Mouse (Mus musculus) right cerebral cortex, postnatal 10 days (tissue): ENCODE measurements around the gene Mtor.

Source experiments
- DNase-seq, 2 experiments: peaks; one replicate each; pipeline ENCODE4 v3.0.0; 2021; ENCODE audit warnings: low spot score in 2 of 2

The Mtor gene

GRCm38 (mm10) chr4:148593996-148594395 lies 145.6 kb downstream of the Mtor start:
- DNase-seq = no peak

GRCm38 (mm10) chr4:148595916-148596315 lies 147.5 kb downstream of the Mtor start:
- no peak for DNase-seq

DNA sequence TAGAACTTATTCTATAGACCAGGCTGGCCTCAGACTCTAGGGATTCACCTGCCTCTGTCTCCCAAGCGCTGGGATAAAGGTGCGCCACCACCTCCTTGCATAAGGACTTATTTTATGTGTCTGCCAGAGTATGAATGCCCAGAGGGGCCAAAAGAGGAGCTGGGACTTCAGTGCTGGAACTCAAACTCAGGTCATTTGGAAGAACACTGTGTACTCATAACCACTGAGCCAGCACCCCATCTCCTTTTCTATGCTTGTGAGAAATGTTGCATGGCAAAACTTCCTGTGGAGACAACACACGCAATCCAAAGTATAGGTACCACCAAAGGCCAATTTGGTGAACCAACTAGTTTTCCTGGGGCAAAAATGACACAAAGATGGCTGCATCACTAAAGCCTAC lies 148.3 kb downstream of the Mtor start:
- no peak for DNase-seq

GRCm38 (mm10) chr4:148598826-148599225 lies 150.4 kb downstream of the Mtor start:
- DNase-seq = no peak

GRCm38 (mm10) chr4:148600316-148600715 lies 151.9 kb downstream of the Mtor start:
- DNase-seq = no peak

- no peak for DNase-seq
Observed at GRCm38 (mm10) chr4:148601871-148602270, 153.5 kb downstream of the Mtor start.

DNA sequence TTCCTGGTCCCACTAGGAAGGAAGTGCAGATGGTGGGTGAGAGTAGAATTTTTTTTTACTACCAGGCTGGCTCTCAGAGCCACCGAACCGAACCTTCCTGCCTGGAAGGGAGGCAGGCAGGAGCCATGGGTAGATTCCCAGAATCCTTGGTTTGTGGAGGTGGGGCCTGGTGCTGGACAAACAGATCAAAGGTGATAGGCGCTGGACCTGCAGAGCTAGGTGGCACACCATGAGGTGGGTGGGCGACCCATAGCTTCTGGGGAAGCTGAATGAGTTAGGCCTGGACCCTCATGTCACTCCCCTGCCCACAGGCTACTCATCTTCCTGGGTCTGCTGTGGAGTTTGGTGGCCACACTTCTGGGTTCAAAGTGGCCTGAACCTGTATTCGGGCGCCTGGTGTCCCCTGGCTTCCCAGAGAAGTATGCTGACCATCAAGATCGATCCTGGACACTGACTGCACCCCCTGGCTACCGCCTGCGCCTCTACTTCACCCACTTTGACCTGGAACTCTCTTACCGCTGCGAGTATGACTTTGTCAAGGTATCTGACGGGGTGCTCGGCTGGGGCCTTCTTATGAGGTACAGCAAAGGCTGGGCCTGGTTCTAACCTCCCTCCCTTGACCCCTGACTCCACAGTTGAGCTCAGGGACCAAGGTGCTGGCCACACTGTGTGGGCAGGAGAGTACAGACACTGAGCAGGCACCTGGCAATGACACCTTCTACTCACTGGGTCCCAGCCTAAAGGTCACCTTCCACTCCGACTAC lies 154.1 kb downstream of the Mtor start, which contains the start of gene Masp2:
Gene Masp2, plus strand, starts transcription at position 198 of the 764 bp plus-strand sequence.
- no peak for DNase-seq

DNA sequence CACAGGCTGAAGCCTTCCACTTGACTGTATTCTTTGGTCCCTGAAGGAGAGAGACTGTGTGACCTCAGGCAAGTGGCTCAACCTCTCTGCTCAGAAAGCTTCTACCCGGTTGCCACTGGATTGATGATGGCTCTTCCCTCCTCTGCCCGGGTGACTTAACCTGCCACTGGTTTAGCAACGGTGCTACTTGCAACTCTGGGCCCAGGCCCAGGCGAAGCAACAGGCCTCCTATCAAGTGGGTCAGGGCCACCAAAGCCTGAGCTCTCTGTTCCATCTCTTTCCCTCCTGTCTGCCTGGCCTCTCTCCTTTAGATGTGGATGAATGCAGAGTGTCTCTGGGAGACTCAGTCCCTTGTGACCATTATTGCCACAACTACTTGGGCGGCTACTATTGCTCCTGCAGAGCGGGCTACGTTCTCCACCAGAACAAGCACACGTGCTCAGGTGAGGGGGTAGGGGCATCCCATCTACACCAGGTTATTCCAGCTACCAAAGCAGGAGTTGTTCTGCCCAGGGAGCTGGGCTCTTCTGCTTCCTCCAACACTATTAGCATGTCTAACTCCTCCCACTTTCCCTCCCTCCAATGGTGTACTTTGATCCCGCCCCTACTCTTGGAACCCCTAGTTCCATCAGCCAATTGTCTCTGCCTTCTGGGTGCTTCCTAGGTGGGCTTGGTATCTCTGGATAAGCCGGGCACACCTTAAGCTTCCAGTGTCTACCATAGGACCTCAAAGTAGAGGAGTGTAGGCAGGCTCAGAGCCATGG lies 155.1 kb downstream of the Mtor start:
- DNase-seq = no peak

- peak; percentile 66 to 71 for DNase-seq
Observed at GRCm38 (mm10) chr4:148604141-148604540, 155.7 kb downstream of the Mtor start.

DNA sequence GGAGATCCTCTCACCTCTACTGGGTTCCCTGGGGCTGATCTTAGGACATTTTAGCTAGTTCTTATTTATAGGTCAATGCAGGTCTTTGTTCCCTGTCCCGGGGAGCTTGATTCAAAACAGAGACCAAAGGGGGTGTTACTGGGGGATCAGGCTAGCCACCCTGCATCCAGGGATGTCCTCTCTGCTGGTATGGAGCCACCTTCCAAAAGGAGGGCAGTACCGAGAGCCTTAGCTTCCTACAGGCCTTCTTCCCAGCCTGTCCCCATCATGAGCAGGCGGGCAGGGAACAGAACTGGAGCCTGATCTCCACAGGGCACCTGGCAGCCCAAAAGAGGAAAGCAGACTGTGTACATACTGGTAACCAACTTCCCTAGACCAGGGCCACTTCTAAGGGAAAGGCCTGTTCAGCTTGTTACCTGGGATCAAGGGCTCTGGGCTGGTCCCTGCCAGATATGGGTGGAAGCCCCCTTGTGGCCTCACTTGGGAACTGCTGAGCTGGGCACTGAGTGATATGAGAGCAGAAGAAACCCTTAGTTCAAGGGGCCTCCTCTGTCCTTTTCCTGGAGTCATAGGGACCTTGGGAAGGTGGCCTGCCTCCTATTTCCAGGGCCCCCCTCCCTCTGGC lies 156.2 kb downstream of the Mtor start:
- DNase-seq = peak; percentile 66 to 74
